Mouse (Mus musculus) retina, postnatal 1 day (tissue): ENCODE results near the gene Sirpb1a.
"Not testable (repeated sequence)": the region's sequence is repeated elsewhere in the genome, so short reads cannot be mapped to it uniquely, and the experiment has no call there.

Experiments used
- DNase-seq: peaks from one replicate; pipeline ENCODE4 v3.0.0-alpha.2; 2012

The Sirpb1a gene

GRCm38 (mm10) chr3:15426447-15426846, at the start of gene Sirpb1a:
Sirpb1a (minus strand) TSS chr3:15426520.
- not testable (repeated sequence) for DNase-seq

- DNase-seq = not testable (repeated sequence)
These were observed 48.5 kb upstream of the Sirpb1a start for GRCm38 (mm10) chr3:15474831-15475230.

DNA sequence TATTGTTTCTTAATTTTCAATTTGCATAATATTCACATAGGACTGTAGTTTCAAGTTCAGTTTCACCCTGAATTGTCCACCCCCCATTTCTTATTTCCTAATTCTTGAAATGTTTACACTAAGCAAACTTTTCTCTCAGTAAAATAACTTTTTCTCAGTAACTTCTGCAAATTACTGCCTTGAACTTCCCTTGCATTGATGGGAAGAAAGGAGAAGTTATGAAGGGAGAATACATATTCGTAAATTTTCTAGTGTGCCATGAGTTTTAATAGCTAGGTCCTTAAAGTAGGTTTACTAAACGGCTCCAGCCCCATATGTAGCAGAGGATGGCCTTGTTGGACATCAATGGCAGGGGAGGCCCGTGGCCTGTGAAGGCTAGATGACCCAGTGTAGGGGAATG, 43.8 kb upstream of the Sirpb1a start:
- DNase-seq = not testable (repeated sequence)

DNA sequence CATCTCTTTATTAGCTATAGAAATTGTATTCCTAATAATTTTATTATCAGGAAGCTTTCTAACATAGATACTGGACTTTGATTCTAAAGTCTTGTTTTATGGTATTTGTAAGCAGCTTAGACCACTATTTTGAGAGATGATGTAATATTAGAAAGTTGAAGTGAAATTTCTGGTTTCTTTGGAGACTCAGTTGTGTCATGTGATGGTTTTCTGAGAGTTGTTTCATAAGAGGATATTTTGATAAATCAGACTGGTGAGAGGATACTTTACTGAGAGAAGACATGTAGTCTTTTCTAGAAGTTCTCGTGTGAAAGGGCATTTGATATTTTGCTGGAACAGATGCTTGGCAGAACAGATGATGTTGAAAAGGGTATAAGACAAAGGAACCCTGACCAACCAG, 17.6 kb upstream of the Sirpb1a start:
- DNase-seq = not testable (repeated sequence)

DNA sequence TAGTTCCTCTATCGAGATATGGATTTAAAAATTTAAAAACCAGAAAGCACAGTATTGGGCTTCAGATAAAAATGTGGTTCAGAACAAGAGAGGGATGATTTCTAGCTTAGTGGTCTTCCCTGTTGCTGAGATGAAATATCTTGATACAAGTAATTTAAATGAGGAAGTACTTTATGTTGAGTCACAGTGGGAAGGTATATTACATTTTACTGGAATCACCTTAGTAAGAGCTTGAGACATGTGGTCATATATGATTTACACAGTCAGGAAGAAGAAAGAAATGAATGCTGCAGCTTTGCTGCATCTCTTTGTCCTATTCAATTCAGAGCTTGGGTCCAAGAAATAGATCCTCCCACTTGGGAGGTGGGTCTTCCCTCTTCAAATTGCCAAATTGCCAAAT, 13.5 kb upstream of the Sirpb1a start:
- DNase-seq = not testable (repeated sequence)

GRCm38 (mm10) chr3:15427917-15428316, 1.6 kb upstream of the Sirpb1a start:
- DNase-seq = no peak

- DNase-seq = not testable (repeated sequence)
These were observed 70.6 kb downstream of the Sirpb1a start for GRCm38 (mm10) chr3:15355690-15356089.

DNA sequence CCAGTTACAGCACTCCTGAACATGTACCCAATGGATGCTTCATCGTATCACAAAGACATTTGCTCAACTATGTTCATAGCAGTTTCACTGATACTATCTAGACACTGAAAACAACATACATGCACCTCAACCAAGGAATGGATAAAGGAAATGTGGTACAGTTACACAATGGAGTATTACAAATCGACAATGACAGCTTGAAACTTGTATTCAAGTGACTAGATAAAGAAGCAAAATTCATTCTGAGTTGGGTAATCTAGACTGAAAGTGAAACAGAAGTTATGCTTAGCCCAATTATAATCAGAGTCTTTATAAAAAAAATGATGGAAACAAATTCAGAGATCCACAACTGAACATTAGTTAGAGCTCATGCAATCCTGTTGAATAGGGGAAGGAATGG, 76.0 kb downstream of the Sirpb1a start:
- DNase-seq = not testable (repeated sequence)

DNA sequence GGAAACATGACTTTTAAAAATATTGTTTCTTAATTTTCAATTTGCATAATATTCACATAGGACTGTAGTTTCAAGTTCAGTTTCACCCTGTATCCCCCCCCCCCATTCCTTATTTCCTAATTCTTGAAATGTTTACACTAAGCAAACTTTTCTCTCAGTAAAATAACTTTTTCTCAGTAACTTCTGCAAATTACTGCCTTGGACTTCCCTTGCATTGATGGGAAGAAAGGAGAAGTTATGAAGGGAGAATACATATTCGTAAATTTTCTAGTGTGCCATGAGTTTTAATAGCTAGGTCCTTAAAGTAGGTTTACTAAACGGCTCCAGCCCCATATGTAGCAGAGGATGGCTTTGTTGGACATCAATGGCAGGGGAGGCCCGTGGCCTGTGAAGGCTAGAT, 80.7 kb downstream of the Sirpb1a start:
- DNase-seq = not testable (repeated sequence)

DNA sequence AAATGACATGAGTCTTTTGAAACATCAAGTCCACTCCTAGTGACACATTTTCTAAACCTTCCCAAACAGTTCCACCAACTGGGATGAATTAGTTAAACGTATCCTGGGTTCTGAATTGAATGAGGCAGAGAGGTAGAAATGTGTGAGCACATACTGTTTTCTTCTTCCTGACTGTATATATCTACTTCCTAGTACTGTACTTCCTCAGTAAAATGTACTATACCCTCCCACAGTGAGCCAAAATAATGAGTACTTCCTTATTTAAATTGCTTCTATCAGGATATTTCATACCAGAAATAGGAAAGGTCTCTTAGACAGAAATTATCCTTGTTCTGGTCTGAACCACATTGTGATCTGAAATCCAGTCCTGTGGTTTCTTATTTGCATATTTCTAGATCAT, 86.0 kb downstream of the Sirpb1a start:
- no peak for DNase-seq

DNA sequence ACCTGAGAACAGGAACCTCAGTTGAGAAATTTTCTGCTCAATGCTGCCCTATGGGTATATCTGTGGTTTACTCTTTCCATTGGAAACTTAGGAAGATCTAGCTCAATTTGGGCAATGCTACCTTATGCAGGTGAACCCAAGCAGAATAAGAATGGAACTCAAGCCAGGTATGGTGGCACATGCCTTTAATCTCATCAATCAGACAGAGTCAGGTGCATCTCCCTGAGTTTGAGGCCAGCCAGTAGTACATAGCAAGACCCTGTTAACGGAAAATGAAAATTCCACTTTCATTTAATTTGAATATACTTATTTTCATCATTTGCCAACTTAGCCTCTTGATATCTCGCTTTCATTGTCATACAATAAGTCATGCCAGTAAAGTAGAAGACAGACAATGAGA, 92.1 kb downstream of the Sirpb1a start:
- DNase-seq = no peak

DNA sequence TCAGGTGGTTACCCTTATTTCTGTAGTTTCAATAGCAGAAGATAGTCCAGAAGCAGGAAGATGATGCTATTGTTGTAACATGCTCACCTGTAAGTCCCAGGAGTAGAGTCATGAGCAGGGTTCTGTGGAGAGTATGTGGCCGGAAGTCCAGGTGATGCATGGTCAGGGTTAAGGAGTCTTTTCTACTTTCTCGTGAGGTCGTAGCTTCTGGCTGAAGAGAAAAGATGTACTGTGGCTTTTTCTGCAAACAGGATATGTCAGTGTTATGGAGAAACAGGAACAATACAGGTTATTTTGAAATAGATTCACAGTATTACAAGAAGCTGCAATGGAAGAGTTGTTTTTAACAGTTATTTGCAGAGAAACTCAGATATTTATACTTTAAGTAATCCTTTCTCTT, 94.3 kb downstream of the Sirpb1a start, which contains the start of gene Gm9733:
Gene Gm9733, minus strand, starts transcription at position 240 of the 400 bp plus-strand sequence.
- DNase-seq = no peak

- no peak for DNase-seq
These were observed 94.8 kb downstream of the Sirpb1a start for GRCm38 (mm10) chr3:15331545-15331944.

- DNase-seq = no peak
These were observed 96.8 kb downstream of the Sirpb1a start for GRCm38 (mm10) chr3:15329549-15329948.
